Mouse (Mus musculus): Measurements from ENCODE around the gene Col18a1. TPM values are rescaled to one million over a fixed set of nuclear protein-coding genes. Genes with fewer than 3 reads are reported as not detected.

Col18a1 gene
- total and polyA plus RNA-seq, 2 experiments from 2014 or later = 11.7 to 28.4 TPM

DNA sequence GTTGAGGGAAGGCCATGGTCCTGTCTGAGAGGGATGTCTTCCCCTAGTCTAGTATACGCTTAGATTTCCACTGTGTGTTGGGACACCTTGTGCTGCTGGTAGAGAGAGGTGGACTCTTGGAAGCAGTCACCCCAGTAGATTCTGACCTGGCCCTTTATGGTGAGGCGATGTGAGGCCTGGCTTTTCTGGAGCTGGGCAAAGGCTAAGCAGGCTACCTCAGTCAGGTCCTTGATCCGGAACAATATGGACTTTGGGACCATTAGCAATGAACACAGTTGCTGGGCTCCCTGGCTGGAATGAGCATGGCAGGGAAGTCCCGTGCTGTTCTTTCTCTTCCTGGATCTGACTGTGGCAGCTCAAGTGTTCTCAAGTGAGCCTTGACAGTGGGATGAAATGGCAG is 136.6 kb downstream of the Col18a1 start:
- Histone ChIP-seq H3K27me3 (ENCODE audit: insufficient read depth, low read length) (no peaks in the 10 kb centered on the region), H3K27ac (ENCODE audit: low read depth, low read length) (no peak overlapping the region), H3K4me1 (ENCODE audit: insufficient read depth) (peaks cover 10% of the 10 kb centered on the region), H3K9ac (no peak overlapping the region), H3K4me2 (ENCODE audit: low read depth) (no peak overlapping the region), H3K4me3 (ENCODE audit: low read depth, low read length) (no peak overlapping the region), H3K36me3 (ENCODE audit: insufficient read depth) (no peaks in the 10 kb centered on the region), H3K9me3 (ENCODE audit: low read length) (no peaks in the 10 kb centered on the region)
- DNase-seq (no peak), ATAC-seq (no peak)
- TF ChIP-seq CTCF (IDR thresholded peaks at IDR 0.05; ENCODE audit: low read depth) = no peak
- 89% methylated on average over 4 of the region's 4 CpGs for WGBS

DNA sequence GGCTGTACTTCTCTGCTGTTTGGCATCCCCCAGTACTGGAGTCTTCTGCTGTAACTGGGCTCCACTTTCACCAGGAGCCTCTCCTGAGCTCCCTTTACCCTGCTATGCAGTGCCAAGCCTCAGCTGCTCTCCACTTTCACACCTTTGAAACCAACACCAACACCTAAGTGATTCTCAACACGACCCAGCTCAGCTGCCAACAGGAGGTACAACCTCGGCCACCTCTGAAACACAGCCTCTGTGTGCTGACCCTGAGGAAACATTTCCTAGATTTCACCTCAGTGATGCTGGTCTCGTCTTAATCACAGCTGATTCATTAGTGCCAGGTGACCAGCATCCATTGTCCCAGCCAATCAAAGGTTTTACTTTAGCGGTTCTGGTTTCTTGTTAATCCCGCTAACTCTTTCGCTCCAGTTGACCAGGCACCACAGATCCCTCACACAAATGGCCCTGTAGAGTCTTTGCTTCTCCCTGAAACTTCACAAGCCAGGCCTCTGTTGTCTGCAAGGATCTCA is 137.5 kb downstream of the Col18a1 start:
- H3K4me2 ChIP-seq (ENCODE audit: low read depth) = no peak overlapping the region
- H3K36me3 ChIP-seq (ENCODE audit: insufficient read depth) = no peaks in the 10 kb centered on the region
- no peaks in the 10 kb centered on the region for H3K9me3 ChIP-seq (ENCODE audit: low read length)
- no peaks in the 10 kb centered on the region for H3K27me3 ChIP-seq (ENCODE audit: insufficient read depth, low read length)
- TF ChIP-seq CTCF (IDR thresholded peaks at IDR 0.05; ENCODE audit: low read depth) = no peak
- WGBS = 78% methylated on average over 6 of the region's 6 CpGs
- H3K27ac ChIP-seq (ENCODE audit: low read depth, low read length) = no peak overlapping the region
- H3K9ac ChIP-seq = no peak overlapping the region
- DNase-seq (no peak), ATAC-seq (no peak)
- peaks cover 3% of the 10 kb centered on the region; the same call in 1 of the 2 replicates for H3K4me1 ChIP-seq (ENCODE audit: insufficient read depth)
- no peak overlapping the region for H3K4me3 ChIP-seq (ENCODE audit: low read depth, low read length)

DNA sequence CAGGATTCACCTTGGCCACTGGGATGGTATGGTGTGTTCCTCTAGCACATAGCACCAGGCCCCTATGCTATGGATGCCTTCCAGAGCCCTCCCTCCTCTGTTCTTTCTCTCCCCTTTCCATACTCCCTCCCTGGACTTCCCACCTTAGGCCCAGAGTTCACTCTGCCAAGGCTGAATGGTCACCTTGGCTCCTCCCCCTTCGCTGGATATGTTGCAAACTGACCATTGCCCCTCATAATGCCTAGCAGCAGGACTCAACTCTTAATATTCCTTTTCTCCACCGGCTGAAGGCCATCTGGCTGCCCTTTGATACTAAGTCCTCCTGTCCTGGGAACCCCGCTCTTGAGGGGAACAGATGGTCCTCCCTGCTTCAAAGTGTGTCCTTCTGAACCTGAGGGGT is 139.4 kb downstream of the Col18a1 start:
- 79% methylated on average over 3 of the region's 3 CpGs for WGBS
- TF ChIP-seq CTCF (IDR thresholded peaks at IDR 0.05; ENCODE audit: low read depth) = no peak
- ATAC-seq = no peak
- Histone ChIP-seq H3K4me3 (ENCODE audit: low read depth, low read length) (no peak overlapping the region), H3K36me3 (ENCODE audit: insufficient read depth) (no peaks in the 10 kb centered on the region), H3K9ac (no peak overlapping the region), H3K4me2 (ENCODE audit: low read depth) (no peak overlapping the region), H3K4me1 (ENCODE audit: insufficient read depth) (no peaks in the 10 kb centered on the region), H3K27me3 (ENCODE audit: insufficient read depth, low read length) (no peaks in the 10 kb centered on the region), H3K27ac (ENCODE audit: low read depth, low read length) (no peak overlapping the region), H3K9me3 (ENCODE audit: low read length) (no peaks in the 10 kb centered on the region)
- DNase-seq = no peak

DNA sequence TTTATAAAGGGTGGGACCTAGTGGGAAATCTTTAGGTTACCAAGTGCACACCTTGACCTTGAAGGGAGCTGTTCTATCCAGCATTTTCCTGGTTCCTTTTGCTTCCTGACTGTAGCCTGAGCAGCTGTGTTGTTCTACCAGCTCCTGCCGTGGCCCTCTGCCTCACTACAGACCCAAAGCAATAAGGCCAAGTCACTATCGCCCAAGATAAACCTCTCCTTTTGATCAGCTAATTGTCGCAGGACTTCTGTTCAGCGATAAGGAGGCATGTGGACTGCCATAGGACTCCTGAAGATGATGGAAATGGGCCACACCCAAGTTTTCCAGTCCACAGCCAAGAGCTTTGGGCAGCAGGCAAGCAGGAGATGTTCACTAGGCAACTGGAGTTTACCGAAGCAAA is 142.1 kb downstream of the Col18a1 start:
- ATAC-seq (no peak), DNase-seq (no peak)
- Histone ChIP-seq H3K27ac (ENCODE audit: low read depth, low read length) (no peak overlapping the region), H3K27me3 (ENCODE audit: insufficient read depth, low read length) (no peaks in the 10 kb centered on the region), H3K4me1 (ENCODE audit: insufficient read depth) (no peaks in the 10 kb centered on the region), H3K4me2 (ENCODE audit: low read depth) (no peak overlapping the region), H3K9ac (no peak overlapping the region), H3K4me3 (ENCODE audit: low read depth, low read length) (no peak overlapping the region), H3K36me3 (ENCODE audit: insufficient read depth) (no peaks in the 10 kb centered on the region), H3K9me3 (ENCODE audit: low read length) (no peaks in the 10 kb centered on the region)
- no peak for TF ChIP-seq CTCF (IDR thresholded peaks at IDR 0.05; ENCODE audit: low read depth)
- 84% methylated on average over 5 of the region's 5 CpGs for WGBS

- ATAC-seq (no peak), DNase-seq (no peak)
- Histone ChIP-seq H3K4me2 (ENCODE audit: low read depth) (no peak overlapping the region), H3K4me1 (ENCODE audit: insufficient read depth) (no peaks in the 10 kb centered on the region), H3K4me3 (ENCODE audit: low read depth, low read length) (no peak overlapping the region), H3K9me3 (ENCODE audit: low read length) (no peaks in the 10 kb centered on the region), H3K27ac (ENCODE audit: low read depth, low read length) (no peak overlapping the region), H3K27me3 (ENCODE audit: insufficient read depth, low read length) (no peaks in the 10 kb centered on the region), H3K36me3 (ENCODE audit: insufficient read depth) (no peaks in the 10 kb centered on the region), H3K9ac (no peak overlapping the region)
- no peak for TF ChIP-seq CTCF (IDR thresholded peaks at IDR 0.05; ENCODE audit: low read depth)
- WGBS = 86% methylated on average over 13 of the region's 13 CpGs
Measured at GRCm38 (mm10) chr10:77022301-77023130, 143.8 kb downstream of the Col18a1 start.

DNA sequence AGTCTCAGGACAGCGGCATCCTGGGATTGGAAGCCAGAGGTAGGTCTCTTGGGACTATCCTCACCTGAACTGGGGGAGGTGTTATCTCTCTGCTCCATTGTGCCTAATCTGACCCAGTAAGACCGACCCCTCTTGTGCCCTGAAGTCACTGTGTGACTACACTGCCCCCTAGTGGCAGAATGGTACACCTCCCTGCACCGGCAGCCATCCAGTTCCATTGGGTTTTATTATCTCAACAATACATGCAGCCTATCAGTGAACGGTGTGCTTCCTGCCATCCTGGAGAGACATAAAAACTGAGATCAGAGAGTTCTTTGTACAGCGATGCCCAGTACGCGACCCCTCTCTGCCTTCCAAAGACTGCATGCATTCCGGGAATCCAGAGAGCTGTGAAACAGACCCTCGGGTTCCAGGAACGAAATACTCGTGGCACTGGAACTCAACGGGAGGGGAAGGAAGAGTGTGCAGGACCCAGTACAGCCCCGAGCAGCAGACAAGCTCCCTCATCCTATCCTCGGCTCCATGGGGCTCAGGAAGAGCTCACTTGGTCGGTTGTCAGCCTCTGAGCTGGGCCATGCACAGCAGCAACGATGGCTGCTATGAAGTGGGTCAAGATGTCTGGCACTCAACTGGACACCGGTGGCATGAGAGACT is 144.8 kb downstream of the Col18a1 start:
- peak; percentile 89 for ATAC-seq
- peak; percentile 86 for DNase-seq
- 0 out of 2 replicates have a peak overlapping the region, but pooled peaks have one; percentile 15 for H3K4me3 ChIP-seq (ENCODE audit: low read depth, low read length)
- no peaks in the 10 kb centered on the region for H3K27me3 ChIP-seq (ENCODE audit: insufficient read depth, low read length)
- H3K9ac ChIP-seq = peak overlapping the region; percentile 19; the same call in 1 of the 2 replicates
- H3K36me3 ChIP-seq (ENCODE audit: insufficient read depth) = no peaks in the 10 kb centered on the region
- no peaks in the 10 kb centered on the region for H3K9me3 ChIP-seq (ENCODE audit: low read length)
- no peaks in the 10 kb centered on the region for H3K4me1 ChIP-seq (ENCODE audit: insufficient read depth)
- TF ChIP-seq CTCF (IDR thresholded peaks at IDR 0.05; ENCODE audit: low read depth) = peak; percentile 97
- 26% methylated on average over 17 of the region's 17 CpGs for WGBS
- H3K4me2 ChIP-seq (ENCODE audit: low read depth) = peak overlapping the region; percentile 36
- H3K27ac ChIP-seq (ENCODE audit: low read depth, low read length) = no peak overlapping the region

- Histone ChIP-seq H3K9ac (no peak overlapping the region), H3K27ac (ENCODE audit: low read depth, low read length) (no peak overlapping the region), H3K36me3 (ENCODE audit: insufficient read depth) (no peaks in the 10 kb centered on the region), H3K4me2 (ENCODE audit: low read depth) (no peak overlapping the region), H3K9me3 (ENCODE audit: low read length) (no peaks in the 10 kb centered on the region), H3K27me3 (ENCODE audit: insufficient read depth, low read length) (no peaks in the 10 kb centered on the region), H3K4me3 (ENCODE audit: low read depth, low read length) (no peak overlapping the region), H3K4me1 (ENCODE audit: insufficient read depth) (no peaks in the 10 kb centered on the region)
- 64% methylated on average over 9 of the region's 9 CpGs for WGBS
- no peak for DNase-seq
- no peak for ATAC-seq
- TF ChIP-seq CTCF (IDR thresholded peaks at IDR 0.05; ENCODE audit: low read depth) = no peak
Measured at GRCm38 (mm10) chr10:77017662-77018061, 148.7 kb downstream of the Col18a1 start.
